Mouse (Mus musculus): ENCODE data around the gene Mrpl41.
A peak's percentile ranks its signal among the peaks of the same experiment; 100 is the strongest.
"Not testable (repeated sequence)": the region's sequence is repeated elsewhere in the genome, so short reads cannot be mapped to it uniquely, and the experiment has no call there.

Gene Mrpl41

GRCm38 (mm10) chr2:24974906-24975703, at the start of gene Mrpl41:
Mrpl41 (minus strand) TSS chr2:24975098.
- DNase-seq (ENCODE audit: low spot score) = peak; percentile 98

- DNase-seq (ENCODE audit: low spot score) = no peak
Observed at GRCm38 (mm10) chr2:25022678-25023077, 47.8 kb upstream of the Mrpl41 start.

- DNase-seq (ENCODE audit: low spot score) = no peak
Observed at GRCm38 (mm10) chr2:25008250-25008649, 33.4 kb upstream of the Mrpl41 start.

GRCm38 (mm10) chr2:25006767-25007166, 31.9 kb upstream of the Mrpl41 start:
- DNase-seq (ENCODE audit: low spot score) = no peak

GRCm38 (mm10) chr2:25003946-25004786, 29.3 kb upstream of the Mrpl41 start:
- no peak for DNase-seq (ENCODE audit: low spot score)

GRCm38 (mm10) chr2:25000544-25001235, 25.8 kb upstream of the Mrpl41 start:
- peak; percentile 16 for DNase-seq (ENCODE audit: low spot score)

GRCm38 (mm10) chr2:24996471-24996870, 21.6 kb upstream of the Mrpl41 start:
- no peak for DNase-seq (ENCODE audit: low spot score)

- DNase-seq (ENCODE audit: low spot score) = no peak
Observed at GRCm38 (mm10) chr2:24995332-24995731, 20.4 kb upstream of the Mrpl41 start.

- DNase-seq (ENCODE audit: low spot score) = no peak
Observed at GRCm38 (mm10) chr2:24987762-24988161, 12.9 kb upstream of the Mrpl41 start.

- peak; percentile 46 for DNase-seq (ENCODE audit: low spot score)
Observed at GRCm38 (mm10) chr2:24976960-24977359, 2.1 kb upstream of the Mrpl41 start.

GRCm38 (mm10) chr2:24975704-24976297, 903 bp upstream of the Mrpl41 start, which contains the start of gene Pnpla7:
Pnpla7 (plus strand) TSS chr2:24976033.
- DNase-seq (ENCODE audit: low spot score) = peak; percentile 90

GRCm38 (mm10) chr2:24974452-24974851, 446 bp downstream of the Mrpl41 start:
- DNase-seq (ENCODE audit: low spot score) = not testable (repeated sequence)

GRCm38 (mm10) chr2:24970386-24970785, 4.5 kb downstream of the Mrpl41 start:
- no peak for DNase-seq (ENCODE audit: low spot score)

- DNase-seq (ENCODE audit: low spot score) = peak; percentile 86
Observed at GRCm38 (mm10) chr2:24962304-24963000, 12.4 kb downstream of the Mrpl41 start, which contains the start of gene Dph7. Dph7 (plus strand) TSS chr2:24962400.

GRCm38 (mm10) chr2:24960910-24961309, 14.0 kb downstream of the Mrpl41 start:
- peak; percentile 40 for DNase-seq (ENCODE audit: low spot score)

- DNase-seq (ENCODE audit: low spot score) = no peak
Observed at GRCm38 (mm10) chr2:24952537-24953055, 22.3 kb downstream of the Mrpl41 start.

GRCm38 (mm10) chr2:24950189-24950535, 24.7 kb downstream of the Mrpl41 start:
- no peak for DNase-seq (ENCODE audit: low spot score)

GRCm38 (mm10) chr2:24949421-24950188, 25.3 kb downstream of the Mrpl41 start, which contains the start of gene Zmynd19:
Zmynd19 (plus strand) TSS chr2:24949792.
- DNase-seq (ENCODE audit: low spot score) = peak; percentile 97

GRCm38 (mm10) chr2:24944304-24944703, 30.6 kb downstream of the Mrpl41 start:
- DNase-seq (ENCODE audit: low spot score) = peak; percentile 66

GRCm38 (mm10) chr2:24942092-24942491, 32.8 kb downstream of the Mrpl41 start:
- no peak for DNase-seq (ENCODE audit: low spot score)

All from lung, postnatal 25 days (tissue).